Mouse (Mus musculus) myocyte (in vitro differentiated cells): ENCODE measurements at regions not wholly inside any gene's neighbourhood (a gene's known extent, or its start where the extent isn't known, plus 50 kb on each side); places are given as distances from the start of the nearest gene placed in this dataset.

ENCODE experiments used
- CEBPB ChIP-seq: IDR thresholded peaks from 2 replicates; pipeline ENCODE4 v1.6.1; 2011; ENCODE audit warnings: mild to moderate bottlenecking, moderate library complexity; ENCODE audit not compliant: poor library complexity, insufficient read depth, severe bottlenecking
- E2F4 ChIP-seq: IDR thresholded peaks from one replicate; pipeline ENCODE4 v1.6.1; 2011; ENCODE audit warnings: mild to moderate bottlenecking, control low read depth, moderate library complexity; ENCODE audit not compliant: insufficient read depth
- MAX ChIP-seq: IDR thresholded peaks from one replicate; pipeline ENCODE4 v1.6.1; 2011; ENCODE audit warnings: low read depth, mild to moderate bottlenecking, control low read depth
- MYOD1 ChIP-seq, 3 experiments: IDR thresholded peaks; one replicate each; pipeline ENCODE4 v1.6.1; 2011; ENCODE audit warnings: control low read depth in 2 of 3, low read depth in 2 of 3, mild to moderate bottlenecking in 2 of 3, moderate library complexity in 1 of 3; ENCODE audit not compliant: insufficient read length in 2 of 3, control insufficient read depth in 1 of 3
- MYOG ChIP-seq, 3 experiments: IDR thresholded peaks; one replicate each; pipeline ENCODE4 v1.6.1; 2011; ENCODE audit warnings: control low read depth in 2 of 3, low read depth in 2 of 3, mild to moderate bottlenecking in 2 of 3; ENCODE audit not compliant: insufficient read length in 2 of 3, control insufficient read depth in 1 of 3, insufficient read depth in 1 of 3
- POLR2A ChIP-seq: IDR thresholded peaks from one replicate; pipeline ENCODE4 v1.6.1; 2011; ENCODE audit warnings: low read depth, mild to moderate bottlenecking, control low read depth, moderate library complexity; ENCODE audit not compliant: insufficient read length
- POLR2AphosphoS2 ChIP-seq: IDR thresholded peaks from one replicate; pipeline ENCODE4 v1.6.1; 2011; ENCODE audit warnings: low read depth, control low read depth; ENCODE audit not compliant: insufficient read length
- REST ChIP-seq: IDR thresholded peaks from one replicate; pipeline ENCODE4 v1.6.1; 2011; ENCODE audit warnings: mild to moderate bottlenecking, control low read depth, moderate library complexity; ENCODE audit not compliant: insufficient read depth, insufficient read length
- SRF ChIP-seq: IDR thresholded peaks from one replicate; pipeline ENCODE4 v1.6.1; 2011; ENCODE audit warnings: low read depth; ENCODE audit not compliant: control insufficient read depth, insufficient read length
- TCF12 ChIP-seq: IDR thresholded peaks from one replicate; pipeline ENCODE4 v1.6.1; 2011; ENCODE audit warnings: mild to moderate bottlenecking, control low read depth; ENCODE audit not compliant: poor library complexity, insufficient read depth, severe bottlenecking
- USF1 ChIP-seq: IDR thresholded peaks from one replicate; pipeline ENCODE4 v1.6.1; 2011; ENCODE audit warnings: low read depth, mild to moderate bottlenecking, control low read depth, moderate library complexity

- TF ChIP-seq POLR2AphosphoS2 = no peak
- TF ChIP-seq USF1 = no peak
- TF ChIP-seq E2F4 = no peak
- TF ChIP-seq MYOG (IDR thresholded peaks at IDR 0.05; ENCODE audit: control insufficient read depth in 1 of 3, insufficient read depth in 1 of 3, insufficient read length in 2 of 3, low read depth in 2 of 3) = no peak
- no peak for TF ChIP-seq POLR2A
- no peak for TF ChIP-seq MAX
- TF ChIP-seq MYOD1 (IDR thresholded peaks at IDR 0.05; ENCODE audit: control insufficient read depth in 1 of 3, insufficient read length in 2 of 3, low read depth in 2 of 3) = no peak
- TF ChIP-seq CEBPB = no peak
- no peak for TF ChIP-seq TCF12
- TF ChIP-seq SRF = no peak
- no peak for TF ChIP-seq REST
Observed at GRCm38 (mm10) chr5:64500866-64501265, 302.3 kb upstream of the Klf3 start.
